Mouse (Mus musculus): Measurements from ENCODE around the gene Cpm. TPM values are rescaled to one million over a fixed set of nuclear protein-coding genes. Genes with fewer than 3 reads are reported as not detected.
"Not testable (repeated sequence)": the region's sequence is repeated elsewhere in the genome, so short reads cannot be mapped to it uniquely, and the experiment has no call there.

The Cpm gene
- polyA plus RNA-seq (2017; shearing (Covaris generic)), result 10 to 100 TPM; 26.0 to 26.2 TPM

DNA sequence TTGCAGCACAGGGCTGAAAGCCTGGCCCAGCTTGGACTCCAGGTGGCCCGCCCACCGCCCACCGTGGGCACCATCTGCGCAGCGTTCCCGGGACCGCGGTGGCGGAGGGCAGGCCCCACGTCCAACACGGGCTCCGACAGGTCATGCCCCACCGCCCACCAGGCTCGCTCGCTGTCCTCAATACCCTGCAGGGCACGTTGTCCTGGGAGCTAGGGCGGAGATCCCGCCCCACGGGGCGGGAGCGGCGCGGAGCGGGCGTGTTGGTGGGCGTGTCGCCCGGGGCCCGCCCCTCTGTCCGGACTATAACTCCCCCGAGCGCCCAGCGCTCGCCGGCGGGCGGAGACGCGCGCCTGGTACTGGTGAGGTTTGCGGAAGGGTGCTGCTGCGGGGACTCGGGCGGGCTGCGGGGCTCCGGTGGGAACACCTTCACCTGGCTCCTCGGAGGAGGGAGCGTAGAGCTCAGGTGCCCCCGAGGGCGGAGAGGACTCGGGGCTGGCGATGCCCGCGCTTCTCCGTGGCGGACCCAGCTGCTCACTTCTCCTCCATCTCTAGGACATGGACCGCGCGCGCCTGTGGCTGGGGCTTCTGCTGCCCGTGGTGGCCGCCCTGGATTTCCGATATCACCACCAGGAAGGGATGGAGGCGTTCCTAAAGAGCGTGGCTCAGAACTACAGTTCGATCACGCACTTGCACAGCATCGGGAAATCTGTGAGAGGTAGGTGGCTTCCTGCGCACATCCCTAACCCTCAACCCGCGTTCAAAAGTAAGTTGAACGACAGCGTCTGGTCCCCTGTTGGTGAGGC lies at the start of gene Cpm:
TSS of gene Cpm (plus strand) at position 332 of the 803 bp plus-strand sequence.
- peak; percentile 67 for ATAC-seq

DNA sequence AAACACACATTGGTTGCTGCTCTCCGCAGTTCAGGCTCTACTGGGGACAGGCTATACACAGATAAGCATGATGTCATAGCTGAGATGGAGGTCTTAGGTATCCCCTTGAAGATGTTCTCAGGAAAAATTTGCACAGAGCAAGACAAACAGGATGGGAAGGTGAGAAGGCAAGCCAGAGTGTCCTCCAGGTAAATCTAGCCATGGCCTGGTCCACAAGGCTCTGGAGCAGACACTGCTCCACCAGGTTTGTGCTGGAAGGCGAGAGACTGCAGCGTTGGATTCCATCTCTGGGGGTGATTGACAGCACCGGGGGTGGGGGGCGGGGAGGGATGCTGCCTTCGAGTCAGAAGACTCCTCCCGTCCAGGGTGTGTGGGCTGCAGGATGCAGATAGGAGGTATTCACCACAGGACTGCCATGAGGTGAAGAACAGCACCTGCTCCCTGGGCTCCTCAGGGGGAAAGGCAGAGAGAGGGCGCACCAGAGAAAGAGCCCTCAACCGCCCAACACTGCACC lies 49.5 kb upstream of the Cpm start:
- ATAC-seq, result no peak

DNA sequence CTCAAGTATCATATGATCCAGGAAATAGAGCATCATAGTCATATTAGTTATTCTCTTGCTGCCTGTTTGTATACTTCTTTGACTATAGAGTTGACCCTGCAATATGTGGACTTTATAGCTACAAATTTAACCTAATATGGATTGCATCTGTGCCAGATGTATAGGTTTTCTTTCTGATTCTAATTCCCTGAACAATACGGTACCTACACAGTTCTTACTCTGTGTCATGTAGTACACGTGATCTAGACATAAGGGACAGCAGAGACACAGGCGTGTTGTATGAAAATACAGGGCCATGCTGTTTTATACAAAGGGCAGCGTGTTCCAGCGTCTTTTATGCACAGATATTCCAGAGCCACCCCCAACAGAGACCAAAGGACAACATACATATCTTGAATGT lies 48.9 kb upstream of the Cpm start:
- no peak for ATAC-seq

DNA sequence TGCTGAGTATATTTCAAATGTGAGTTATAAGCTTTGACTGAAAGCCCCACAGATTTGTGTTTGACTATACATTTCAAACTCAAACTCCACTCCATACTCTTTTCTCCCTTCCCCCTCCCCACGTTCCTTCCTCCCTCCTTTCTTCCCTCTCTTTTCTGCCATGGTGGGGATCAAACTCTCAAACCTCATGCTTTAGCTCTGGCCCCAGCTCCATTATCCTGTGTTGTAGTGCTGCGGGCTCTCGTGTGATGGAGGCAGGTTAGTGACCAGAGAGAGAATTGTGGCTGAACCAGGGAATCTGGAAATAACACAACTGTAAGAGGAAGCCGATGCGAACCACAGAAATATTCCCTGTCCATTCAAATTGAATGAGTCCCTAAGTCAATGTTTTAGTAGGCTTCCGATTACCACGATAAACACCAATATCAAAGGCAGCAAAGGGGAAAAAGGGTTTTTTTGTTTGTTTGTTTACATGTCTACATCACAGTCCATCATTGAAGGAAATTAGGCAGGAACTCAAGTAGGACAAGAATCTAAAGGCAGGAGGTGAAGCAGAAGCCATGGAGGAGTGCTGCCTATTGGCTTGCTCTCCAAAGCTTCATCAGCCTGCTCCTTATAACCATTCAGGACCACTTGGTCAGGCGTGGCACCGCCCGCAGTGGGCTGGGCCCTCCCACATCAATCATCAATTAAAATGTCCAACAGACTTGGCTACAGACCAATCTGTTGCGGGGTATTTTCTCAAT lies 48.1 kb upstream of the Cpm start:
- ATAC-seq, result no peak

DNA sequence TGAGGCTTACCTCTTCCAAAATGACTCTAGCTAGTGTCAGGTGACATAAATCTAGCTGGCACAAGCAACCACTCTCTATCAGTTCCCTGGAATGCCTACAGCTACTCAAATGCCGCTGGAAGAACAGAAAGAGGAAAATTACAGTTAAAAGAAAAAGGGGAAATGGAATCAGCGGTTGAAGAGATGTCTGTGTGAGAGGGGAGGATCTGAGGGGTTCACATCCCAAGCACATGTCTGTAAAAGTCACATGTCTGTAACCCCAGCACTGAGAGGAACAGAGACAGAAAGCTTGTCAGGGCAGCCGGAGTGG lies 47.6 kb upstream of the Cpm start:
- ATAC-seq, result no peak

DNA sequence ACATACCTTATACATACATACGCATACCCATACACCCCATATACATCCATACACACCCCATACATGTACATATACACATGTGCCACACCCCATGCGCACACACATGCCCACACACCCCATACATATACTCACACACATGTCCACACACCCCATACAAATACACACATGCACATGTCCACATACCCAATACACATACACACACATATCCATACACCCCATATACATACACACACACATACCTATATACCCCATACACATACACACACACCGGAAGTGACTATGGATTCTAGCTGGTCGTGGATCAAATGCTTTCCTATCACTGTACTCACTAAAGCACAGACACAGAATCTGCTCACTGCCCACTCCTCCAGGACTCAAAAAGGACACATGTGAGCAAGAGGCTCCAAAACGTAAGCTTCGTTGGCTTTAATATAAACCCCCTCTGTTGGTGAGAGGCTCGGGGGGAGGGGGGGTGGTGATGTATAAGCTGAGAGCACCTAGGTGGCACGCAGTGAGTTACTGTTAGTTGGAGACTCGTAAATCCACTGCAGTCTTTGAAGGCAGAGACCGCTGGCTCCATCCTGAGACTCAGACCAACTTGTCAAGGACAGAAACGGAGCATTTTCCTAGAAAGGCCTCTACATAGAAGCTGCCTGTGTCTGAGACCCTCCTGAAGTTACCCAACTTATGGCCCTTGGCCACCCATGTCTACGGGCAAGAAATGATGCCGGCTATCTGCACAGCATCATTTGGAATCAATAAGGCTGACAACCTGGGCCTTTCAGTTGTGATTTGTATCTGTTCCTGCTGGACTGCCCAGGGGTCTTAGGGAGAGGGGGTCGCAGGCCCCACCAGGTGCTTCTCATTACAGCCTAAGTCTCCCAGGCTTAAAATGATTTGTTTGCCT lies 45.9 kb upstream of the Cpm start:
- no peak for ATAC-seq

DNA sequence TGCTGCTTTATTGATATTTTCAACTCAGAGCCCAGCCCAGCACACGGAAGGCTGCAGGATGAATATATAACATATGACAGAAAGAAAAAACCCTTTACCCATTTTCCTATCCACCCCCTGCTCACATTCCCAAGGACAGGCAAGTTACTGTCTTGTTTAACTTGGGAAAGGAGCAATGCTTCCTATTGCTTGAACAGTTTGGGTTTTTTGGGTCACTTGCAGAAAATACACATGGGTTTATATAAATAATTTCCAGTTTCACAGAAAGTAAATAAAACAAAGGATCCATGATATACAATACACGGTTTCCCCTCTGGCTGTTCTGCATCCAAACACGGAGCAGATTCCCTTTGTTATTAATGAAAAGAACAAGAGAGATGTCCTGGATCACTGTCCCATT lies 45.2 kb upstream of the Cpm start:
- ATAC-seq, result no peak

DNA sequence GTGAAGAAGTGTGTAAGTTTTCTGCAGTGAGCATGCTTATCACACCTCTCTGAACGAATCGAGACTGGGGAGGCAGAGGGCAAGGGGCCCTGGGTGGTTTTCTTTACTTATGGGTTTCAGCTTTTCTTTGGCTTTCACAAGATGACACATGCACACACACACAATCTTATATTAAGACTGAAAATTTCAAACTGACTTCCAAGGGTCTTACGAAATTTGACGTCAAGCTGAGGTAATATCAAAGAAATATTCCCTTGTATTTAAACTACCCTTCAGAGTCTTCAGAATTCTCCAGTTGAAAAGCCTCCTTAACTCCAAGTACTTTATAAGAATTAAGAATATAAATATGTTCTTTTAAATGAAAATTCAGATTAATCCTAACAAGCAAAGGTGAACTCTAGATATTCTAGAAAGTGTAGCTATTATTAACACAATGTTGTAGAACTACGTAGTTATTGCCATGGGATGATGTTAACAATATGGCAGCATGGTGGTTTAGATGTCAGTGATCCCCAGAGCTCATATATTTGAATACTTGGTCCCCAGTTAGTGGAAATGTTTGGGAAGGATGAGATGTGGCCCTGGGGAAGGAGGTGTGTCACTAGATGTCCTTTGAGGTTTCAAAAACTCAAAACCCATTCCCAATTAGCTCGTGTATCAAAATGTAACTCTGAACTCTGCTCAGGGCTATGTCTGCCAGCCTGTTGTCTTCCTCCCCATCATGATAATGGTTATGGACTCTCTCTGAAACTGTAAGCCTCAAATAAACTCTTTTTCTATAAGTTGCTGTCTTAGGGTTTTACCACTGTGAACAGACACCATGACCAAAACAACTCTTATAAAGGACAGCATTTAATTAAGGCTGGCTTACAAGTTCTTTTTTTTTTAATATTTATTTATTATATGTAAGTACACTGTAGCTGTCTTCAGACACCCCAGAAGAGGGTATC lies 44.5 kb upstream of the Cpm start:
- ATAC-seq, result no peak

DNA sequence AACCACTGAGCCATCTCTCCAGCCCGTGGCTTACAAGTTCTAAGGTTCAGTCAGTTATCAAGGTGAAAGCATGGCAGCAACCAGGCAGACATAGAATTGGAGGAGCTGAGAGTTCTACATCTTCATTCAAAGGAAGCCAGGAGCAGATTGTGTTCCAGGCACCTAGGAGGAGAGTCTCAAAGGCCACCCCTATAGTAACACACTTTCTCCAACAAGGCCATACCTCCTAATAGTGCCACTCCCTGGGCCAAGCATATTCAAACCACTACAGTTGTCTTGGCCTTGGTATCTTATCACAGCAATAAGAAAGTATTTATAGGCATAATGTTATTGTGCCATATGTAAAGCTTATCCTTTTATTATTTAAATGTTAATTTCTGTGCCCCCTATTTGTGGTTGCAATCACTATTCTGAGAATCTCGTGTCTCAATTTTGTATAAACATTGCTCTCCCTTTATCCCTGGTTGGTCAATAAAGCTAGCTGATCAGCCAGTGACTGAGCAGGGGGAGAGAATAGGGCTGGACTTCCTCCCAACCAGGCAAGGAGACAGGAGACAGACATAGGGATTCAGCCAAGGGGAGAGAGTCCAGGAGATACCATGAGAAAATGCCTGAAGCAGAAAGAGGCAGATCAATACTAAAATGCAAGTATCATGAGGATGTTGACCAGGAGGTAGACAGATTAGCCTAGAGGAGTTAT lies 43.5 kb upstream of the Cpm start:
- no peak for ATAC-seq

DNA sequence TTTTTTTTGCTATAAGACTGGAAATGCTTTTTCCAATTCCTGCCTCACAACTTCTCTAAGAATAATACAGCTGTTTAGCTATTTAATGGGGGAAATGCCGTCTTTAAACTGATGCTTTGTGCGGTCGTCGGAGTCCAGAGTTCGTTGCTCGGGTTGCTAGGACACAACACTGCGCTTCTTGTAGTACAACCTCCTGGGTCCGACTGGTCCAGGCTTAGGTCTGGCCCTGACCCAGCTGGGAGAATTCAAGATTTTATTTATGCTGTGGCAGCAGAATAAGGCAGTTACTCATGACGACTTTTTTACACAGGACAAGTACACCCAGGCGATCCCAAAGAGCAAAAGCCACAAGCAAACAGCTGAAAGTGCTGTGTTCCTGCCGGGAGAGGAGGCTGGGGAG lies 42.4 kb upstream of the Cpm start:
- no peak for ATAC-seq

DNA sequence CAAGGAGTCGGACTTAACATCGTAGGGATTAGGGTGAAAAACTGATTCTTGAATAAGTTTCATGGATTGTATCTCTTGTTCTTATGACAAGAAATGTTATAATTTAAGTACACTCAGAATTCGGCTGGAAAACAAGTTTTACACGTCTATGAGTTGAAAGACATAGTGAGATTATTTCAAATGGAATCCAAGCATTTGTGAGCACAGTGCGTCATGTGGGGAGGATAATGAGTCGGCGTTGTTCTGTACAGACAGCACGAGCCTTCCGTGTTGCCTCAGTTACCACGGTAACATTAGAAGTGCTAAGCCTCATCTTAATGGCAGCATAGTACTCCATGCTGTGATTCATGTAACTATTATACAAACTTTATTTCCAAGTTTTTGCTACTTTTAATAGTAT lies 42.0 kb upstream of the Cpm start:
- ATAC-seq, result no peak

DNA sequence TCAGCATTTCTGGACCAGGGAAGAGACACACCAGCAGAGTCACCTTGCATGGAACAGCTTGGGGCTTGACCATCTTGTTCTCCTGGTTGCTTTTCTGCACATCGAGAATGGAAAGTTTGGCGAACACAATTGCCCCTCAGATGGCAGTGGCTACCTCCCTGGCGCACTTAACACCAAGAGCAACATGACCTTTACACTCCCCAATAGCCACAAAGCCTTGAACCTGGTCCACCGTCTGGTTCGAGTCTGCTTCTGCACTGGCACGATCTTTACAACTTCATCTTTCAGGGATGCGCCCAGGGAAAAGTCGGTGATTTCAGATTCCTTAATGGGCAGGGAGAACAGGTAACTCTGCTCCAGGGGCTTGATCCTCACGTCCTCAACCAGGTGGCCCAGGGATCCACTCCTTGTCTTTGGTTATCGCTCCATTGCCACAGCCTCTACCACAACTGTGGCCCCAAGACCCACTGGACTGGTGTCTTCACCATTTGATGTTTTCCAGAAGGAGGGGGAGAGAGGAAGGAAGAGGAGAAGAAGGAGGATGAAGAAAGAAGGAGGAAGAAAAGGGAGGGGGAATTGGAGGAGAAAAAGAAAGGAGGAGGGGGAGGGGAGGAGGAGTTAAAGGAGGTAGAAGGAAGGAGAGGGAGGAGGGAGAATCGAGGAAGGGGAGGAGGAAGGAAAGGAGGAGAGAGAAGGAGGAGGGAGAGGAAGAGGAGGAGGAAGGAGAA lies 40.7 kb upstream of the Cpm start:
- ATAC-seq, result not testable (repeated sequence)

DNA sequence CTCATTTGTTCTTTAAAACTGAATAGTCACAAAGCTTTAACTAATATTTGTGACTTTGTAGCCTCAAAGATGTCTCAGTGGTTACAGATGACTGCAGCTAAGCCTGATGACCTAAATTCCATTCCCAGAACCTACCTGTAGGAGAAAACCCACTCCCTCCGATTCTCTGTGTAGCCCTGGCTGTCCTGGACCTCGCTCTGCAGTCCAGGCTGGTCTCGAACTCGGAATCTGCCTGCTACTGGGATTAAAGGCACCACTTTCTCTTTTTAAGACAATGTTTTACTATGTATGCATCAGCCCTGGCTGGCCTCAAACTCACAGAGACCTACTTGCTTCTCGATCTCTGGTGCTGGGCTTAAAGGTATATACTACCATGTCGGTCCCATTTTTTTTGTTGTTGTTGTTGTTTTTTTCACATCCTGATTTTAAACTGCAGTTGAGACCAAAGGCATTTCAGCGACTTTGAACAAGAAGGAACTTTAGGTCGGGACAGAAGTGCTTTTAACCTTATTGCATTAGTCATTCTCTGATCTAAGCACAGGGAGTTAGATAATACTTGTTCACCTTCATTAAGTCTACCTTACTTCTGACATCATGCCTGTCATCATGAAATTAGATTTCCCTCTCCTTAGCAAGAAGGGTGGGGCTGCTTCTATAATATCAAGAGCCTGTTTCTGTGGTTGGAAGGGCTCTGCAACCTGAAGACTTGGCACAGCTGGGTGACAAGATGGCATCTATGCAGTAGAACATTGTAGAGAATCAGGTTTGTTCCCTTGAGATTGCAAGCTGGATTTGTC lies 40.0 kb upstream of the Cpm start:
- no peak for ATAC-seq

DNA sequence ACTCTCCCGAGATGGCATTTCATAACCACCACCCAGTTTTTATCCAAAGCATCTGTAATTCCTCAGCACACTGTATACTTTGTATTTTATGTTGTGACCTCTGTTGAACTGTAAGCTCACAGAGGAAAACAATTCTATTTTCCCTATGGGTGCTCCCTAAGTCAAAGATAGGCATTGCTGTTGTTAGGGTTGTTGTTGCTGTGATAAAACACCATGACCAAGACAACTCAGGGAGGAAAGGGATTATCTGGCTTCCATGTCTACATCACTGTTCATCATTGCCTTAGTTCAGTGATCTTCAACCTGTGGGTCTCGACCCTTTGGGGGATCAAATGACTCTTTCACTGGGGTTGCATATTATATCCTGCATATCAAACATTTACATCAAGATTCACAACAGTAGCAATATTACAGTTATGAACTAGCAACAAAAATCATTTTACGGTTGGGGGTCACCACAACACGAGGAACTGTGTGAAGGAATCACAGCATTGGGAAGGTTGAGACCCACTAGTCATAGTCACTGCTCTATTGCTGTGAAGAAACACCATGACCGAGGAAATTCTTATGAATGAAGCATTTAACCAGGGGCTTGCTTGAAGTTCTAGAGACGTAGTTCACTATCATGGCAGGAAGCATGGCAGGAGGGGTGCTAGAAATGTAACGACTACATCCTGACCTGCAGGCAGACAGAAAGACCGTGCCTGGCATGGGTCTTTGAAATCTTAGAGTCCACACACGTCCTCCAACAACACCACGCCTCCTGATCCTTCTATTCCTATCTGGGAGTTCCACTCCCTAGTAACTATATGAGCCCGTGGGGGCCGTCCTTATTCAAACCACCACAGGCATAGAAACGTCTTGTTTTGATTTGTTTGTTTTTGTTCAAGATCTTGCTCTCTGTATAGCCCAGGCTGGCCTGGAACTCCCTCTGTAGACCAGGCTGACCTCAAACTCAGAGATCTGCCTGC lies 38.7 kb upstream of the Cpm start:
- ATAC-seq, result no peak

DNA sequence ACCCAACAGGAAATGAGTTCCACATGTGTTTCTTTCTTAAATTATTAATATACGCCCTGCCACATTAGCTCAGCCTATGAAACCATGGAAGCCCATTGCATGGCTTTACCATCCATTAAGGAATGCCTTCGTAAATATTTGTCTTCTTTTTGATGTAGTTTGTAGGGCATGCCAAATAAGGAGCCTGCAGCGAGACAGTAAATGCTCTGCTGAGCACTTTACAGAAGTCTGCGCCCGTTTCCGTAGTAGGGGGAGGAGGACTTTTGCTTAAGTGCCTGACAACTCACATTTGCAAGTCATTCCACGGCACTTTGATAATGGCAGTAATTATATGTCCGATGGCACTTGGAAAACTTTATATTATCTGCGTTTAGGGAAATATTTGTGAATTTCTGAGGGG lies 37.5 kb upstream of the Cpm start:
- no peak for ATAC-seq

DNA sequence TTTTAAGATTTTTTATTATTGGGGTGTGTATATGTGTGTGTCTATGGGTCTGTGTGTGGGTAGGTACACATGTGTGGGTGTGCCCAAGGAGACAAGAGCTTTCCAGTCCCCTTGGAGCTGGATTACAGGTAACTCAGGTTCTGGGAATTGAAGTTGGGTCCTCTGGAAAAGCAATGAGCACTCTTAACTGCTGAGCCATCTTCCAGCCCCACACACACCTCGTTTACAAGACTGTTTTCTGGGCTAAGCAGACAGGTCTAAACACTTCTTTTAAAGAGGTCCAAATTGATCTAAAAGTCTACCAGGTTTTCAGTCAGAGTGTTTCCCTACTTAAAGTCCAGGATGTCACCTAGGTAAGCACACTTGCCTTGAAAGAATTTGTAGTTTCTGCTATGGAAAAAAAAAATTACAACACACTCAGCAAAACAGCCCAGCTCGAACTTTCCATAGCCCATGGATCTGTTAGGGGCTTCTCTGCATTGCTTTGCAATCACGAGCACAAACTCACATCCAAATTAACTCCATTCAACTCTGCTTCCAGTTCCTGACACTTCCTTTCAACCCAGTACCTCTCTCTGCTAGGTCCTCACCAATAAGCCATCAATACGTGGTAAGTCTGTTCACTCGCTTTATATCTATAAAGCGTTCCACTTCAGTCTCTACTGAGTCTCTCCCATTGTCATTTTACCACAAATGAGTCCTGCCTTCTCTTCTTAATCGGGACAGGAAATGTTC lies 36.8 kb upstream of the Cpm start:
- ATAC-seq, result no peak

DNA sequence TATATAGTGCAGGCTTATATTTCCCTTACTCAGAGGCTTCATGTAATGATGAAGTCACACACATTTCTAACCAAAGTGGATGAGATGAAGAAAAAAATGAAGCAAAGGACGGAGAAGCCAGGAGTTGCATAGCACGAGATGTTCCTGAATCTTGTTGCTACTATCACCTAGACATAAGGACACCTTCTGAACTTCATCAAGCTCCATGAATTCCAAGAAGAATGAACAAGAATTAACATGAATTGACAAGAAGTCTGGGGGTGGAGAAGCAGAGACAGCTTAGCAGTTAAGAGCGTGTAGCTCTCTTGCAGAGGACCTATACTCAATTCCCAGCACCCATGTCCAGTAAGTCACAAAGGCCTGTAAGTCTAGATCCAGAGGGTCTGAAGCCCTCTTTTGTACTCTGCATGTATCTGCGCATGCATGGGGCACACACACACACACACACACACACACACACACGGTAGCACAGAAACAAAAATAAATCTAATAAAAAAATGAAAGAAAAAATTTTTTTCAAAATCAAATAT lies 36.2 kb upstream of the Cpm start:
- no peak for ATAC-seq
